Mouse (Mus musculus): ENCODE data around the gene Huwe1.

DNA sequence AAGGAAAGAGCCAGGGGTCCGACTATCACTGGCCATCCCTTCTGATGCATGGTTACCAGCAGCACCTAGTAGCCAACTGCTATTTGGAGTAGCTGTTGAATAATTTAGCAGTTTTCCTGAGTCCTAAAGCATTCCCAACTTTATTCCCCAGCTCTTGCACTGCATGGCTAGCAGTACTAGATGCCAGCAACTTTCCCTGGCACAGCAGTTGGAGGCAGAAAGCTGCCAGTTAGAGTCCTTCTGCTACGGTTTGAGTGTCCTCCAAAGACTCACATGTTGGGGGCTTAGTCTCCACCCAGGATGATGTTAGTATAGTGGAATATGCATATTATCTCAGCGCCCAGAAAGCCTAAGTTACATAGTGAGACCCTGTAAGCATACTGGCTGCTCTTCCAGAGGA lies 147.2 kb downstream of the Huwe1 start:
- TF ChIP-seq CTCF (IDR thresholded peaks at IDR 0.05; ENCODE audit: low read depth, low read length) (no peak), POLR2A (IDR thresholded peaks at IDR 0.05; ENCODE audit: extremely low read depth, insufficient read depth, low read length) (no peak)
